Mouse (Mus musculus) forebrain, postnatal 0 days (tissue): Measurements from ENCODE around the gene Gpr12. TPM values are rescaled to one million over a fixed set of nuclear protein-coding genes. Genes with fewer than 3 reads are reported as not detected.
A peak's percentile ranks its signal among the peaks of the same experiment; 100 is the strongest.

Source experiments
- ATAC-seq: fragments of 200-750 bp; cut with Nextera tagmentation; 2 replicates; pipeline ENCODE4 v1.8.0; 2017; ENCODE audit warnings: mild to moderate bottlenecking, moderate library complexity
- DNase-seq: peaks from one replicate; pipeline ENCODE4 v3.0.0-alpha.2; 2015
- H3K27ac ChIP-seq: fragments of 300-500 bp; sonication (generic); 2 replicates; pipeline ENCODE4 v1.5.1; 2014; ENCODE audit warnings: low read depth, mild to moderate bottlenecking, antibody characterized with exemption, low read length, moderate library complexity, mixed read lengths
- H3K27me3 ChIP-seq: fragments of 300-500 bp; sonication (generic); 2 replicates; pipeline ENCODE4 v1.6.1; 2014; ENCODE audit warnings: mild to moderate bottlenecking, low read length, mixed read lengths; ENCODE audit not compliant: insufficient read depth
- H3K36me3 ChIP-seq: fragments of 300-500 bp; sonication (generic); 2 replicates; pipeline ENCODE4 v1.6.1; 2014; ENCODE audit warnings: mild to moderate bottlenecking, moderate library complexity; ENCODE audit not compliant: insufficient read depth
- H3K4me1 ChIP-seq: fragments of 300-500 bp; sonication (generic); 2 replicates; pipeline ENCODE4 v1.6.1; 2014; ENCODE audit warnings: antibody characterized with exemption; ENCODE audit not compliant: insufficient read depth
- H3K4me2 ChIP-seq: fragments of 300-500 bp; sonication (generic); 2 replicates; pipeline ENCODE4 v1.6.1; 2014; ENCODE audit warnings: low read depth, mild to moderate bottlenecking, moderate library complexity
- H3K4me3 ChIP-seq: fragments of 300-500 bp; sonication (generic); 2 replicates; pipeline ENCODE4 v1.5.1; 2014; ENCODE audit warnings: low read depth, low read length, mixed read lengths
- H3K9ac ChIP-seq: fragments of 300-500 bp; sonication (generic); 2 replicates; pipeline ENCODE4 v1.6.1; 2014; ENCODE audit warnings: mild to moderate bottlenecking
- H3K9me3 ChIP-seq: fragments of 300-500 bp; sonication (generic); 2 replicates; pipeline ENCODE4 v1.6.1; 2016; ENCODE audit warnings: low read length
- CTCF ChIP-seq: sonication (generic); IDR thresholded peaks from 2 replicates; pipeline ENCODE4 v1.5.1; 2016; ENCODE audit warnings: antibody characterized with exemption, control low read depth, low read depth
- WGBS: fragments of 180-500 bp; shearing (Covaris S2); extraction: QIAGEN DNeasy Blood & Tissue Kit; methylation state at CpG from one replicate; pipeline ENCODE4 v1.1.7; 2014; 5-methylcytosine and 5-hydroxymethylcytosine counted together
- polyA plus RNA-seq: library from polyadenylated mRNA; unstranded; fragments of >200 nt; fragmentation: Nextera tagmentation; extraction: Ambion mirVana; gene quantifications from 2 replicates; pipeline ENCODE4 v1.2.1, GENCODE M21; 2015
- total RNA-seq: library from RNA; depleted of rRNA; stranded (reverse); fragments of >200 nt; gene quantifications from 2 replicates; pipeline ENCODE4 v1.2.3, GENCODE M21; 2014; rRNA removed

The Gpr12 gene
- total RNA-seq, result 38.7 and 50.9 TPM in 2 replicates
- polyA plus RNA-seq, result 39.5 and 42.8 TPM in 2 replicates

DNA sequence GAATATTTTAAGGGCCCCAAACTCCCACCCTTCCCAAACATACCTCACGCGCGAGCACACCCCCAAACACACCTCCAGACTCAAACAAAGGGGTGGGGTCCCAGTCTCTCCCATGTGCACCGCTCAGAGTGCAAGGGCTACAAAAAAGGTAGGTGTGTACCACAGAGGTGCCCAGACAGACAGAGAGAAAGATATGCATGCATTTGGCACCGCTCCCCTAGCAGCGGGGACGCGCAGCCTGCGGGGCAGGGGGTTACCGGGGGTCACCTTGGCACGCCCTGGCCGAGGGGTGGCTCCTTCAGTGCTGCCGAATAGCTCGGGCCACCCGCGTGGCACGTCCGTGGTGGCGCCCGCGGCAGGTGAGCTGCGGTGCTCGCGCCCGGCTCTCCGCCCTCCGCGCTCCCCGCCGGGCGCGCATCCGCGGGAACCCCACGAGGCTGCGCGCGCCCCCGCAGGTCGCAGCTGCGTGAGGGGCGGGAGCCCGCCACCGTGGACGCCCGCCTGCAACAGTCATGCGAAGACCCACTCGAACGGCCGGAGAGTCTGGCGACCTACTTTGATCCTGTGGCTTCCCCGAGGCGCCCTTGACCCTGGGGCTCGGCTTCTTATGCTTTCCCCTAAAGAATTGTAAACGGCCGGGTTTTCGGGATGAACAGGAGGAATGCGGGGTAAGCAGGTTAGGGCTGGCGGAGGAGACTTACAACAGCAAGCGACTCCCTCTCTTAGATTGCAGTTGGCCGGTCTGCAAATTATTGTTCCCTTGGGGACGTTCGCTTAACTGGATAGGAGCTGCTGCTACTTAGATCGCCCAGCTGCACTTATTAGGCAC, at the start of gene Gpr12:
Gene Gpr12, minus strand, starts transcription at position 762 of the 829 bp plus-strand sequence.
- H3K27me3 ChIP-seq, result peaks cover 5% of the 10 kb centered on the region; the same call in 1 of the 2 replicates
- no peaks in the 10 kb centered on the region for H3K36me3 ChIP-seq
- no peaks in the 10 kb centered on the region for H3K9me3 ChIP-seq
- H3K9ac ChIP-seq, result peak within 1 kb of the TSS; percentile 91
- ATAC-seq (peak; percentile 73), DNase-seq (peak; percentile 86)
- 2% methylated on average over 62 of the region's 64 CpGs for WGBS
- peak within 1 kb of the TSS; percentile 84 for H3K27ac ChIP-seq
- H3K4me1 ChIP-seq, result peaks cover 13% of the 10 kb centered on the region
- TF ChIP-seq CTCF, result no peak
- peak within 1 kb of the TSS; percentile 76 for H3K4me2 ChIP-seq
- peak within 1 kb of the TSS; percentile 78 for H3K4me3 ChIP-seq

- Histone ChIP-seq H3K4me3 (no peak overlapping the region), H3K9ac (no peak overlapping the region), H3K9me3 (no peaks in the 10 kb centered on the region), H3K27ac (peak overlapping the region; percentile 50; the same call in 1 of the 2 replicates), H3K36me3 (no peaks in the 10 kb centered on the region), H3K4me2 (no peak overlapping the region), H3K27me3 (no peaks in the 10 kb centered on the region), H3K4me1 (peaks cover 8% of the 10 kb centered on the region; the same call in 1 of the 2 replicates)
- TF ChIP-seq CTCF, result no peak
- DNase-seq (peak; percentile 18), ATAC-seq (0 out of 2 replicates have a peak, but pooled peaks have one; percentile 8)
- WGBS, result 67% methylated on average over 3 of the region's 3 CpGs
These were observed 46.6 kb upstream of the Gpr12 start for GRCm38 (mm10) chr5:146631602-146632001.

DNA sequence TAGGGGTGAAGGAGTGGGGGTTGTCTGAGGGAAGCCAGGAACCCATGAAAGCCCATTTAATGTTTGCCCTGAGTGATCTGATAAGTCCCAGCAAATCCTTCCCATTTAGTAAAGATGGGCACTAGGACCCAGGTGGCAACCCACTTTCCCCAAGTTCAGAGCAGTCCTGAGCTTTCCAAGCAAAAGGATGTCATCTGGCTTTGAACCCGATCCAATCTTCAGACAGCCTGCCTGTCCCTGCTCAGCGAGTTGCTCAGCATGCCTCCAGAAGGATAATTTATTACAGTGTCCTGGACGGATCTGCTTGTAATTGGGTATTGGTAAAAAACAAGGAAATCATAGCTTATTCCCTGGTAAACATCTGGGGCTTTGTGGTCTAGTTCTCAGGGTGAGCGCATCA, 45.9 kb upstream of the Gpr12 start:
- 26% methylated on average over 4 of the region's 4 CpGs for WGBS
- peak; percentile 55 for ATAC-seq
- peak overlapping the region; percentile 50; the same call in 1 of the 2 replicates for H3K27ac ChIP-seq
- peak; percentile 67 for DNase-seq
- no peak overlapping the region for H3K4me3 ChIP-seq
- TF ChIP-seq CTCF, result no peak
- H3K9ac ChIP-seq, result no peak overlapping the region
- no peaks in the 10 kb centered on the region for H3K9me3 ChIP-seq
- no peak overlapping the region for H3K4me2 ChIP-seq
- H3K27me3 ChIP-seq, result no peaks in the 10 kb centered on the region
- no peaks in the 10 kb centered on the region for H3K36me3 ChIP-seq
- H3K4me1 ChIP-seq, result peaks cover 15% of the 10 kb centered on the region; the same call in 1 of the 2 replicates

DNA sequence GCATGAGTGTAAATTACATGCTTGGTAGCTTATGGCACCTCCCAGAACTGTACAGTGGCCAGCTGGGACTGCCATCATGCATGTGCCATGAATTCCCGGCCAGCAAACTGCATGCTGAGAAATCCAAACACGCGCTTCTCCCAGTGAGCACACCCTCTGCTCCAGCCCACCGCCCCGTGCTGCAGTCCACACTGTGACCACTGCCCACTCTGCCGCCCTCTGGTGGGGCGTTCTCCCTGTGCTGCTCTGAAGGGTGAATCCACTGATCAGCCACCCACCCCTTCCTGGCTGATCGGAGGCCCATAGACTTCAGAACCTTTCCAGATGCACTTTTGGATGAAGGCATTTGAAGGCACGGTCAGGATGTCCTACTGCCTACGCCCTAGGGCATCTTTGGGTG, 44.6 kb upstream of the Gpr12 start:
- ATAC-seq (peak; percentile 30), DNase-seq (peak; percentile 50)
- Histone ChIP-seq H3K9me3 (no peaks in the 10 kb centered on the region), H3K4me3 (no peak overlapping the region), H3K9ac (no peak overlapping the region), H3K27me3 (no peaks in the 10 kb centered on the region), H3K4me2 (no peak overlapping the region), H3K4me1 (peaks cover 21% of the 10 kb centered on the region; the same call in 1 of the 2 replicates), H3K36me3 (no peaks in the 10 kb centered on the region), H3K27ac (no peak overlapping the region)
- peak; percentile 38 for TF ChIP-seq CTCF
- 71% methylated on average over 10 of the region's 10 CpGs for whole genome bisulfite sequencing

DNA sequence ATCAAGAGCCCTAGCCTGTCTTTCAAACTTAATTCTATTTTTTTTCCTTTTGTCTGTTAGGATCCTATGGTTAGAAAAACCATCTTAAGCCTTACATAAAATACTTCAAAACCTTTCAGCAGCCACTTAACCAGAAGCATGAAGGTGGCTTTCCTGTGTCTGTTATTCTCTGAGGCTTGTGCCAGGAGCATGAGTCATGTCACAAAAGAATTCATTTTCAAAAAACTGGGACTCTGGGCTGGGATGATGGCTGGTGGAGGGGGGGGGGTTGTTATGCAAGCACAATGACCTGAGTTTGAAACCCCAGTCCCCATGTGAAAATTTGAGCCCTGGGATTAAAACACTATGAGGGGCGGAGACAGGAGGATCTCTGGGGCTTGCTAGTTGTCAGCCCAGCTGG, 43.8 kb upstream of the Gpr12 start:
- no peak for TF ChIP-seq CTCF
- Histone ChIP-seq H3K27me3 (no peaks in the 10 kb centered on the region), H3K27ac (no peak overlapping the region), H3K9me3 (no peaks in the 10 kb centered on the region), H3K4me3 (no peak overlapping the region), H3K4me2 (no peak overlapping the region), H3K9ac (no peak overlapping the region), H3K36me3 (no peaks in the 10 kb centered on the region), H3K4me1 (peaks cover 21% of the 10 kb centered on the region; the same call in 1 of the 2 replicates)
- ATAC-seq (no peak), DNase-seq (no peak)
- 82% methylated on average over 1 of the region's 1 CpGs for WGBS

DNA sequence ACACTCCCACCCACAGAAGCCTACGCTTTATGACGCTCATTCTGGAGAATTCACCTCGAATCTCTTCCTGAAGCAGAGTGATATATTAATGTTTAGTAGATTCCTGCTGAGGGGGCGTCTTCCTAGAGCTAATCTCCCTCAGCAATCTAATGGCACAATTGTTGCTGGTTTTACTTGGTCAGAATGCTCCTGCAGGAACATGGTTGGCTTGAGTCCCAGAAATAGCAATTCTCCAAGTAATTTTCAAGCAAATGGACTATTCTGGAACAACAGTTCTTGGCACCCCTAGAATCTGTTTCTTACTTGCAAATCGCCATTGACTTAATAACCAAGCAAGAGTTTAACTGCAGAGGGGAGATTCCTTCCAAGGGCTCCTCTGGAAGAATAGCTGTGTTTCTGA, 42.9 kb upstream of the Gpr12 start:
- 38% methylated on average over 5 of the region's 5 CpGs for WGBS
- DNase-seq, result peak; percentile 38
- ATAC-seq, result no peak
- Histone ChIP-seq H3K4me2 (no peak overlapping the region), H3K36me3 (no peaks in the 10 kb centered on the region), H3K4me1 (peaks cover 21% of the 10 kb centered on the region; the same call in 1 of the 2 replicates), H3K4me3 (no peak overlapping the region), H3K27ac (peak overlapping the region; percentile 15; the same call in 1 of the 2 replicates), H3K9me3 (no peaks in the 10 kb centered on the region), H3K9ac (no peak overlapping the region), H3K27me3 (no peaks in the 10 kb centered on the region)
- TF ChIP-seq CTCF, result no peak

- ATAC-seq (peak; percentile 81), DNase-seq (peak; percentile 83)
- no peak overlapping the region for H3K9ac ChIP-seq
- H3K4me1 ChIP-seq, result peaks cover 14% of the 10 kb centered on the region; the same call in 1 of the 2 replicates
- H3K9me3 ChIP-seq, result no peaks in the 10 kb centered on the region
- H3K4me2 ChIP-seq, result no peak overlapping the region
- H3K27me3 ChIP-seq, result no peaks in the 10 kb centered on the region
- 22% methylated on average over 6 of the region's 6 CpGs for WGBS
- no peaks in the 10 kb centered on the region for H3K36me3 ChIP-seq
- H3K4me3 ChIP-seq, result no peak overlapping the region
- H3K27ac ChIP-seq, result peak overlapping the region; percentile 74
- TF ChIP-seq CTCF, result no peak
These were observed 40.7 kb upstream of the Gpr12 start for GRCm38 (mm10) chr5:146625635-146626311.
